Mouse (Mus musculus): Measurements from ENCODE around the gene Sf3a3. TPM values are rescaled to one million over a fixed set of nuclear protein-coding genes. Genes with fewer than 3 reads are reported as not detected.

The Sf3a3 gene
- polyA plus RNA-seq, 1 experiment from 2014 or later, result 125 TPM

GRCm38 (mm10) chr4:124675958-124676357 lies 38.6 kb upstream of the Sf3a3 start:
- Histone ChIP-seq H3K4me2 (ENCODE audit: low read depth, low read length) (no peak overlapping the region), H3K36me3 (ENCODE audit: control insufficient read depth, insufficient read depth, low read length) (peaks cover 7% of the 10 kb centered on the region; the same call in 1 of the 2 replicates), H3K27me3 (replicated peaks; ENCODE audit: control insufficient read depth, insufficient read depth, low read length) (peaks cover 8% of the 10 kb centered on the region; the same call in 1 of the 2 replicates), H3K4me3 (ENCODE audit: low read length) (no peak overlapping the region), H3K9me3 (ENCODE audit: control insufficient read depth, low read length) (no peaks in the 10 kb centered on the region), H3K27ac (ENCODE audit: low read length) (no peak overlapping the region), H3K9ac (ENCODE audit: low read depth, low read length) (no peak overlapping the region), H3K4me1 (ENCODE audit: control insufficient read depth, insufficient read depth, low read length) (no peaks in the 10 kb centered on the region)
- 85% methylated on average over 6 of the region's 6 CpGs for WGBS
- no peak for ATAC-seq

GRCm38 (mm10) chr4:124682270-124682669 lies 32.3 kb upstream of the Sf3a3 start:
- no peaks in the 10 kb centered on the region for H3K27me3 ChIP-seq (replicated peaks; ENCODE audit: control insufficient read depth, insufficient read depth, low read length)
- H3K4me1 ChIP-seq (ENCODE audit: control insufficient read depth, insufficient read depth, low read length), result no peaks in the 10 kb centered on the region
- H3K27ac ChIP-seq (ENCODE audit: low read length), result no peak overlapping the region
- no peak overlapping the region for H3K4me2 ChIP-seq (ENCODE audit: low read depth, low read length)
- no peak overlapping the region for H3K4me3 ChIP-seq (ENCODE audit: low read length)
- H3K36me3 ChIP-seq (ENCODE audit: control insufficient read depth, insufficient read depth, low read length), result peaks cover 17% of the 10 kb centered on the region
- H3K9ac ChIP-seq (ENCODE audit: low read depth, low read length), result no peak overlapping the region
- ATAC-seq, result 0 out of 2 replicates have a peak, but pooled peaks have one; percentile 38
- no peaks in the 10 kb centered on the region for H3K9me3 ChIP-seq (ENCODE audit: control insufficient read depth, low read length)
- 46% methylated on average over 7 of the region's 7 CpGs for WGBS

- no peak overlapping the region for H3K27ac ChIP-seq (ENCODE audit: low read length)
- no peaks in the 10 kb centered on the region for H3K27me3 ChIP-seq (replicated peaks; ENCODE audit: control insufficient read depth, insufficient read depth, low read length)
- H3K36me3 ChIP-seq (ENCODE audit: control insufficient read depth, insufficient read depth, low read length), result peaks cover 17% of the 10 kb centered on the region
- H3K4me1 ChIP-seq (ENCODE audit: control insufficient read depth, insufficient read depth, low read length), result no peaks in the 10 kb centered on the region
- H3K4me2 ChIP-seq (ENCODE audit: low read depth, low read length), result no peak overlapping the region
- no peaks in the 10 kb centered on the region for H3K9me3 ChIP-seq (ENCODE audit: control insufficient read depth, low read length)
- ATAC-seq, result no peak
- H3K9ac ChIP-seq (ENCODE audit: low read depth, low read length), result no peak overlapping the region
- no peak overlapping the region for H3K4me3 ChIP-seq (ENCODE audit: low read length)
- 89% methylated on average over 4 of the region's 4 CpGs for WGBS
These were observed 31.1 kb upstream of the Sf3a3 start for GRCm38 (mm10) chr4:124683474-124683873.

GRCm38 (mm10) chr4:124685004-124685403 lies 29.6 kb upstream of the Sf3a3 start:
- no peak overlapping the region for H3K27ac ChIP-seq (ENCODE audit: low read length)
- H3K4me3 ChIP-seq (ENCODE audit: low read length), result no peak overlapping the region
- no peaks in the 10 kb centered on the region for H3K4me1 ChIP-seq (ENCODE audit: control insufficient read depth, insufficient read depth, low read length)
- peaks cover 16% of the 10 kb centered on the region for H3K36me3 ChIP-seq (ENCODE audit: control insufficient read depth, insufficient read depth, low read length)
- 82% methylated on average over 4 of the region's 4 CpGs for WGBS
- no peaks in the 10 kb centered on the region for H3K9me3 ChIP-seq (ENCODE audit: control insufficient read depth, low read length)
- no peak overlapping the region for H3K4me2 ChIP-seq (ENCODE audit: low read depth, low read length)
- H3K9ac ChIP-seq (ENCODE audit: low read depth, low read length), result no peak overlapping the region
- no peaks in the 10 kb centered on the region for H3K27me3 ChIP-seq (replicated peaks; ENCODE audit: control insufficient read depth, insufficient read depth, low read length)
- no peak for ATAC-seq

GRCm38 (mm10) chr4:124685453-124685852 lies 29.1 kb upstream of the Sf3a3 start:
- no peak overlapping the region for H3K27ac ChIP-seq (ENCODE audit: low read length)

GRCm38 (mm10) chr4:124685897-124686402 lies 28.6 kb upstream of the Sf3a3 start:
- H3K4me2 ChIP-seq (ENCODE audit: low read depth, low read length), result no peak overlapping the region
- no peaks in the 10 kb centered on the region for H3K9me3 ChIP-seq (ENCODE audit: control insufficient read depth, low read length)
- H3K9ac ChIP-seq (ENCODE audit: low read depth, low read length), result no peak overlapping the region
- 73% methylated on average over 8 of the region's 8 CpGs for WGBS
- 0 out of 2 replicates have a peak, but pooled peaks cover 4% of the 10 kb centered on the region for H3K4me1 ChIP-seq (ENCODE audit: control insufficient read depth, insufficient read depth, low read length)
- H3K4me3 ChIP-seq (ENCODE audit: low read length), result no peak overlapping the region
- H3K27me3 ChIP-seq (replicated peaks; ENCODE audit: control insufficient read depth, insufficient read depth, low read length), result no peaks in the 10 kb centered on the region
- H3K27ac ChIP-seq (ENCODE audit: low read length), result no peak overlapping the region
- no peak for ATAC-seq
- peaks cover 10% of the 10 kb centered on the region for H3K36me3 ChIP-seq (ENCODE audit: control insufficient read depth, insufficient read depth, low read length)

More at GRCm38 (mm10) chr4:124685453-124685852, 29.1 kb upstream of the Sf3a3 start:
- Histone ChIP-seq H3K4me1 (ENCODE audit: control insufficient read depth, insufficient read depth, low read length) (no peaks in the 10 kb centered on the region), H3K9ac (ENCODE audit: low read depth, low read length) (no peak overlapping the region), H3K4me2 (ENCODE audit: low read depth, low read length) (no peak overlapping the region), H3K9me3 (ENCODE audit: control insufficient read depth, low read length) (no peaks in the 10 kb centered on the region), H3K4me3 (ENCODE audit: low read length) (no peak overlapping the region), H3K27me3 (replicated peaks; ENCODE audit: control insufficient read depth, insufficient read depth, low read length) (no peaks in the 10 kb centered on the region), H3K36me3 (ENCODE audit: control insufficient read depth, insufficient read depth, low read length) (peaks cover 12% of the 10 kb centered on the region)
- WGBS, result 85% methylated on average over 8 of the region's 8 CpGs
- no peak for ATAC-seq

- no peaks in the 10 kb centered on the region for H3K9me3 ChIP-seq (ENCODE audit: control insufficient read depth, low read length)
- no peak for ATAC-seq
- H3K27me3 ChIP-seq (replicated peaks; ENCODE audit: control insufficient read depth, insufficient read depth, low read length), result no peaks in the 10 kb centered on the region
- H3K4me1 ChIP-seq (ENCODE audit: control insufficient read depth, insufficient read depth, low read length), result peaks cover 17% of the 10 kb centered on the region
- no peak overlapping the region for H3K4me2 ChIP-seq (ENCODE audit: low read depth, low read length)
- no peak overlapping the region for H3K9ac ChIP-seq (ENCODE audit: low read depth, low read length)
- H3K36me3 ChIP-seq (ENCODE audit: control insufficient read depth, insufficient read depth, low read length), result no peaks in the 10 kb centered on the region; the same call in 1 of the 2 replicates
- WGBS, result 86% methylated on average over 8 of the region's 8 CpGs
- no peak overlapping the region for H3K4me3 ChIP-seq (ENCODE audit: low read length)
- H3K27ac ChIP-seq (ENCODE audit: low read length), result no peak overlapping the region
These were observed 23.1 kb upstream of the Sf3a3 start for GRCm38 (mm10) chr4:124691455-124691854.

- Histone ChIP-seq H3K4me3 (ENCODE audit: low read length) (peak overlapping the region; percentile 63), H3K9me3 (ENCODE audit: control insufficient read depth, low read length) (no peaks in the 10 kb centered on the region), H3K9ac (ENCODE audit: low read depth, low read length) (peak overlapping the region; percentile 89), H3K36me3 (ENCODE audit: control insufficient read depth, insufficient read depth, low read length) (no peaks in the 10 kb centered on the region), H3K4me2 (ENCODE audit: low read depth, low read length) (peak overlapping the region; percentile 77), H3K27me3 (replicated peaks; ENCODE audit: control insufficient read depth, insufficient read depth, low read length) (no peaks in the 10 kb centered on the region), H3K27ac (ENCODE audit: low read length) (no peak overlapping the region), H3K4me1 (ENCODE audit: control insufficient read depth, insufficient read depth, low read length) (peaks cover 17% of the 10 kb centered on the region)
- WGBS, result 64% methylated on average over 3 of the region's 3 CpGs
- ATAC-seq, result no peak
These were observed 22.1 kb upstream of the Sf3a3 start for GRCm38 (mm10) chr4:124692416-124692861.

- peak within 1 kb of the TSS; percentile 77 for H3K4me2 ChIP-seq (ENCODE audit: low read depth, low read length)
- under 1% methylated on average over 43 of the region's 43 CpGs for WGBS
- H3K9me3 ChIP-seq (ENCODE audit: control insufficient read depth, low read length), result no peaks in the 10 kb centered on the region
- H3K36me3 ChIP-seq (ENCODE audit: control insufficient read depth, insufficient read depth, low read length), result no peaks in the 10 kb centered on the region
- ATAC-seq, result peak; percentile 97
- no peaks in the 10 kb centered on the region for H3K27me3 ChIP-seq (replicated peaks; ENCODE audit: control insufficient read depth, insufficient read depth, low read length)
- H3K4me3 ChIP-seq (ENCODE audit: low read length), result peak within 1 kb of the TSS; percentile 63
- H3K27ac ChIP-seq (ENCODE audit: low read length), result peak within 1 kb of the TSS; percentile 39
- H3K4me1 ChIP-seq (ENCODE audit: control insufficient read depth, insufficient read depth, low read length), result peaks cover 17% of the 10 kb centered on the region
- H3K9ac ChIP-seq (ENCODE audit: low read depth, low read length), result peak within 1 kb of the TSS; percentile 89
These were observed 21.3 kb upstream of the Sf3a3 start, which contains the start of gene Utp11 for GRCm38 (mm10) chr4:124693135-124693894. TSS of gene Utp11 (minus strand) at chr4:124693600.
